Mouse (Mus musculus) kidney, postnatal 4 days (tissue): ENCODE data around the gene Pald1.

Experiments
- DNase-seq, 2 experiments: peaks; one replicate each; pipeline ENCODE4 v3.0.0; 2021; ENCODE audit warnings: mixed read lengths in 2 of 2

Gene Pald1

GRCm38 (mm10) chr10:61365902-61366301, 17.4 kb downstream of the Pald1 start:
- DNase-seq = peak in 1 of 2 experiments; percentile 48

- DNase-seq = no peak
Observed at GRCm38 (mm10) chr10:61364431-61364830, 18.9 kb downstream of the Pald1 start.

GRCm38 (mm10) chr10:61362992-61363391, 20.3 kb downstream of the Pald1 start:
- no peak for DNase-seq

GRCm38 (mm10) chr10:61362483-61362882, 20.8 kb downstream of the Pald1 start:
- no peak for DNase-seq

GRCm38 (mm10) chr10:61360667-61361066, 22.7 kb downstream of the Pald1 start:
- DNase-seq = no peak

- no peak for DNase-seq
Observed at GRCm38 (mm10) chr10:61359411-61359810, 23.9 kb downstream of the Pald1 start.

DNA sequence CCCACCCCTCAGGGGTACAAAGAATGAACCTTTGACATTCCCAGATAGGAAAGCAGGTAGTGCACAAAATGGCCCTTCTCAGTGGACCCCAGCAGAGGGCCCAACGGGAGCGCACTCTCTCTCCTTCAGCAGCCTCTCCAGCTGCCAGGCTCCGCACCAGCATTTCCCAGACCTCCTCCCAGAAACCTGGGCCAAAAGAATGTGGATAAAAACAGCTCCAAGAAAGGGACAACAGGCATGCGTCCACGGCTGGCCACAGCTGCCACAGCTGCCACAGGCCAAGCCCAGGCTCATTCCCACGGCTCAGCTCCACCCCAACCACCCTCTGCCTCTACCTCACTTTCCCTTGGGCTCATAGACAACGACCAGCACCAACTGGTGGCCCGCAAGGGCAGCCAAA, 25.7 kb downstream of the Pald1 start:
- DNase-seq = peak; percentile 29 to 61

DNA sequence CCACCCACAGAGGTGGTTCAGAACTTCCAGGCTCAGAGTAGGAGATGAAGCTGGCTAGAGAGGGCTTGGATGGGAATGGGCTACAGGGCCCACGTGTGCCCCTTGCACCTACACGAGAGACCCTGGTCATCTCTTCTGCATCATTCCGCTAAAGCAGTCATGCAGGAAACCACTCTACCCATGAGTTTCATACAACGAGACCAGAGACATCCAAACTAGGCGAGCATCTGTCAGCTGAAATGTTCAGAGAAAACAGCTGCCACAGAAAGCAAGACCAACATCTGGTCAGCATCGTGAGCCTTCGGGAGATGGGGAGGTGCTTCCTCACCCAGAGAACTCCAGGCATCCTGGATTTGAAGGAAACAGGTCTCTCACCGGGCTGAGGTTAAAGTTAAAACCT, 26.8 kb downstream of the Pald1 start:
- peak in 1 of 2 experiments; percentile 5 for DNase-seq

DNA sequence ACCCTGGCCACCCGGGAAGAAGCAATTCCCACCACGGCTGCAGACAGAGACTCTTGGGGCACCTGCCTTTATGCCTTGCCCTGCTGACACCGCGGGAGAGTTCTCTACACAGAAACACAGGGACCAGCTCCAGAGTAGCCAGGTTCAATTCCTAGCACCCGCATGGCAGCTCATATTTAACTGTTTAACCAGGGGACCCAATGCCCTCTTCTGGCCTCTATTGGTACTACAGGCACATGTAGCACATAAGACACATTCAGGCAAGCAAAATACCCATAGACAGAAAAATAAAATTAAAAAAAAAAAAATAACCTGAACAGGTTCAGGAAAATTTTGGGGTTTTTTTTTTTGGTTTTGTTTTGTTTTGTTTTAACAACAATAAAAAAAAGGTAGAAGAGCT, 27.2 kb downstream of the Pald1 start:
- peak in 1 of 2 experiments; percentile 51 for DNase-seq

- DNase-seq = peak in 1 of 2 experiments; percentile 1
Observed at GRCm38 (mm10) chr10:61355611-61356010, 27.7 kb downstream of the Pald1 start.

- DNase-seq = no peak
Observed at GRCm38 (mm10) chr10:61351216-61351615, 32.1 kb downstream of the Pald1 start.

GRCm38 (mm10) chr10:61346374-61346773, 37.0 kb downstream of the Pald1 start:
- no peak for DNase-seq

DNA sequence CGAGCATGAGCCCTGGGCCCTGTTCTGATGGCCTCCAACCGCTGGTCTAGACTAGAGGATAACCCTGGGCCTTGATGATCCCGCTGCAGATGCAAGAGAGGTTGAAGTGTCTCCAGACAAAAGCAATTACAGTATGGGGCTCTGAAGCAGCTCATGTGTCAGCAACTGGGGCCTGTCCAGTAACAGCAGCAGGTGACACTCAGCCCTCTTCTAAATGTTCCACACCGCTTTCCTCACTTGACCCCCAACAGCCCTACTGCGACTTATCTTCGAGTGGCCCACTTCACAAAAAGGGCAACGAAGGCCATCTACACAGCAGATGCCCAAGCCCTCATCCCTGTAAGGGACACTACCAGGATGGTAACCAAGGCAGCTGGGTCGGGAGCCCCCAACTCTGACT, 38.2 kb downstream of the Pald1 start:
- no peak for DNase-seq

DNA sequence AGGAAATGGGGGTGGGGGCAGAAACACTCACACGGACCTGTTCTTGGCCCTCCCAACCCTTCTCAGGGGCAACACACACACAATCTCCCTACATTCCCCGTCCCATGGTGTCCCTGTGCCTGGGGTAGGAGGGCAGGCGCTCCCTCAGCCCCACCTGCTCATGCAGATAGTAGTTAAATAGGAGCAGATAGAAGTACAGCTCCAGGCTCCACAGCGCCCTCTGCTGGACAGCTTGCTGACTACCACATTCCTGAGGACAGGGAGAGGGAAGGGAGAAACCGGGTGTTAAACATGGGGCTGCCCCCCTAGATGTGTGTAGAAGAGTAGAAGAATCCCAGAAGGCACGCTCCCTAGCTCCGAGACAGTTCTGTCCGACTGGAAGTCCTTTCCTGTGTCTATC, 39.4 kb downstream of the Pald1 start:
- DNase-seq = peak; percentile 86 to 87

- no peak for DNase-seq
Observed at GRCm38 (mm10) chr10:61342750-61343149, 40.6 kb downstream of the Pald1 start.

- DNase-seq = peak; percentile 89
Observed at GRCm38 (mm10) chr10:61341557-61341956, 41.8 kb downstream of the Pald1 start.

GRCm38 (mm10) chr10:61341045-61341444, 42.3 kb downstream of the Pald1 start:
- DNase-seq = no peak

DNA sequence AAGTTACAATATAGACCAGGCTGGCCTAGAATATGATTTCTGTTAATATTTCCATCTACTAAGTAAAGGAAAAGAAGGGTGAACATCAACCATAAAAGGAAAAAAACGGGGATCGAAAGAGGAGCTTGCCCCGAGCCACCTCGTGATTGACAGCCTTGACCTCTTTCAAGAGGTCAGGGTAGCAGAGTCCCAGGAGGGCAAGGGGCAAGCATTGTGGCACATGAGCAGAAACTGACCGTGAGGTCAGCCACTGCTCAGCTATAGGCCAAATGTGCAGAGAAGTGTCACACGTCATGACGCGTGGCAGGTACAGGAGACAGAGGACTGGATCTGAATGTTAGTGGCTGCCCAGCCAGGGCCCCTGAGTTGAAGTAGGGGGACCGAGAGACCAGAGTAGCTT, 43.1 kb downstream of the Pald1 start:
- no peak for DNase-seq

- DNase-seq = no peak
Observed at GRCm38 (mm10) chr10:61339216-61339615, 44.1 kb downstream of the Pald1 start.

DNA sequence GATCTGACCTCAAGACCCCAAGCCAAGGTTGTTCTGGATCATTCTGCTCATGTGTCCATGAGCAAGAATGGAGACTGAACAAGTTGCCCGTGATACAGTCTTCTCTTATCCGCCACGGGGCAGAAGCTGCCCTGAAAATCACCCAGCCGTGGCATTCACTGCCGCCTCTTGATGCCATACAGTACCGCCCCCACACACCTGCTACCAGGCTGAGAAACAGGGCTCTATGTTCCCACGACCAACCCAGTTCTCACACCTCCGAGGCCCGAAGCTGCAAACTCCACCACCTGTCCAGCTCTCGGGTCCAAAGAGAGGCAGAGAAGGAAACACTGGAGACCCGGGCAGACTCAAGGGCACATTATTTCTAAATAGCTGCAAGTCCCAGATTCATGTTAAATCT, 45.7 kb downstream of the Pald1 start:
- peak in 1 of 2 experiments; percentile 53 for DNase-seq

DNA sequence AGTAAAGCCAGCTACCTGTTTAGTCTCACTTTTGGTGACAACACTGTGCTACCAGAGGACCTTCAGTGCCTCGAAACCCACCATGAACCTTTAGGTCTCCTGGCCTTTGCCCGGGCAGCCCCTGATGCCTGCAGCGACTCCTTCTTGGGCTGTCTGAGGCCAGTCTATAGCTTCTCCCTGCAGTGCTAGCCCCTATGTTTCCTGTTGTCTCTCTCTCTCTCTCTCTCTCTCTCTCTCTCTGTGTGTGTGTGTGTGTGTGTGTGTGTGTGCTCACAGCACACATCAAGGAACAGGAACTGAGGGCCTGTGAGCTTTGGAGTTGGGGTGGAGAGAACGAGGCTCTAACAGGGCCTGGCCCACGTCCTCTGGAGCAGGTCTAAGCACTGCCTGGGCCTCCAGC, 46.7 kb downstream of the Pald1 start:
- DNase-seq = no peak

- peak; percentile 93 to 95 for DNase-seq
Observed at GRCm38 (mm10) chr10:61336137-61336536, 47.2 kb downstream of the Pald1 start.

- DNase-seq = no peak
Observed at GRCm38 (mm10) chr10:61334545-61334944, 48.8 kb downstream of the Pald1 start.

DNA sequence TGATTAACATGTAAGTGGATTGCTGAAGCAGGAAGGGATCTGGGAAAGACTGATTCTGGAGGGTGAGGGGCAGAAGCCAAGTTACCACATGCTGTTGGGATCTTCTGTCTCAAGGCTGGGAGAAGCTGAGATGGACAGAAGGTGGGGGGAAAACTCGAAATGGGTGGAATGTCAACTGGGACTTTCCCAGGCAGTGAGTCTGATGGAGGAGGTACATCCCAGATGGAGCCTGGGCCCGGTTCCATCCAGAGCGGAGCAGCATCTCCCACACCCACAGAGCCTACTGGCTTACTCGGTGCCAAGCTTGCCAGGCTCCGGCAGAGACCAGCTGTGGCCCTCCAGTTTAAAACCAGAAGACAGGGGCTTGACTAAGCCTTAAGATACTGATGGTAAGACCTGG, 52.3 kb downstream of the Pald1 start:
- DNase-seq = peak; percentile 26 to 44

GRCm38 (mm10) chr10:61328927-61329326, 54.4 kb downstream of the Pald1 start:
- DNase-seq = no peak

DNA sequence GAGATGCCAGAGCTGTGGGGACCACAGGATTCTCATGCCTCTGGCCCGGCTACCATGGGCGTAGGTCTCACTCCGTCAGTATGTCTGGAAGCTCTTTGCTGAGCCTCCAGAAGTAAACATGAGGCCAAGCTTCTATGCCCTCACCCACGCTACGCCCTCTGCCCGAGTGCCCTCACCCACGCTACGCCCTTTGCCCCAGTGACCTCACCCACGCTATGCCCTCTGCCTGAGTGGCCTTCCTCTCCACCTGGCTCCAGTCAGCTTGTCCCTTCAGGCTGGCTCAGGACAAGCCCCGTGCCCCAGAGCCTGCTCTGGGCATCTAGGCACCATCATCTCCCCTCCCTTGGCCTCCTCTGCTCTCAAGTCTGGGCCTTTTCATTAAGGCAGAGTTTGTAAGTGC, 55.8 kb downstream of the Pald1 start:
- DNase-seq = no peak
